Mouse (Mus musculus): ENCODE measurements at regions not wholly inside any gene's neighbourhood (a gene's known extent, or its start where the extent isn't known, plus 50 kb on each side); places are given as distances from the start of the nearest gene placed in this dataset.
A peak's percentile ranks its signal among the peaks of the same experiment; 100 is the strongest.

GRCm38 (mm10) chrX:58976584-58977259, 67.6 kb downstream of the 4930550L24Rik start:
- DNase-seq (ENCODE audit: low spot score in 2 of 2) = peak; percentile 3 to 4
- intact Hi-C loops (cut with DNase I) = no loop called here

Measured in left cerebral cortex, postnatal 14 days (tissue).